Mouse (Mus musculus) hematopoietic stem cell, adult 5-6 weeks (primary cell): ENCODE results near the gene Csrnp3. TPM values are rescaled to one million over a fixed set of nuclear protein-coding genes. Genes with fewer than 3 reads are reported as not detected.
A peak's percentile ranks its signal among the peaks of the same experiment; 100 is the strongest.

Experiments
- ATAC-seq, 2 experiments: fragments of 125-278 bp in 1 of 2; replicated peaks in 1 of 2; 2 replicates each; pipeline ENCODE4 v1.8.0; 2016 to 2017; ENCODE audit warnings: inconsistent platforms in 2 of 2, mild to moderate bottlenecking in 2 of 2, moderate number of reproducible peaks in 2 of 2, low read depth in 1 of 2, moderate TSS enrichment in 1 of 2; ENCODE audit not compliant: low FRiP score in 2 of 2, poor library complexity in 2 of 2, severe bottlenecking in 2 of 2, insufficient read depth in 1 of 2, low TSS enrichment in 1 of 2
- total RNA-seq: library from RNA; stranded (forward); fragments of 172-1452, 232-1000 nt; gene quantifications from 2 replicates; pipeline ENCODE4 v1.2.3, GENCODE M21; 2017

Csrnp3 gene
- total RNA-seq, 1 experiment from 2014 or later: 0.89 TPM

DNA sequence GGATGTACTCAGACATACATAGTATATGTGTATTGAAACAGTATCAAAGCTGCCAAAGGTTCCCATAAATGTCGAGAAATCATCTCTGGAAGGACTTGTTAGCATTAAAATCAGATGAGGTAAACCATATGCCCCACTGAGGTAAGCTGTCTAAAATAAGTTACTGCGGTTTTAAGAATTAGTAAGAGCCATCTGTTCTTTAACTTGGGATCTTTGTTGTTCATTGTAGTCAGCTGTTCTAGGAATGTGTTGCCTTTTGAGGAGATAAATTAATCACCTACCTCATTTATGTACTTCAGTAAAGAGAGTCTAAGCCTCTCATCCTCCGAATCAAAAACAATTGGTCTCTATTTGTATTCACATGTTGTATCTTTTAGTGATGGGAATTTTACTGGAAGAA lies 83.7 kb downstream of the Csrnp3 start:
- no peak for ATAC-seq

- ATAC-seq: no peak
These were observed 84.4 kb downstream of the Csrnp3 start for GRCm38 (mm10) chr2:65929927-65930326.

GRCm38 (mm10) chr2:65931313-65931712 lies 85.7 kb downstream of the Csrnp3 start:
- ATAC-seq: no peak

DNA sequence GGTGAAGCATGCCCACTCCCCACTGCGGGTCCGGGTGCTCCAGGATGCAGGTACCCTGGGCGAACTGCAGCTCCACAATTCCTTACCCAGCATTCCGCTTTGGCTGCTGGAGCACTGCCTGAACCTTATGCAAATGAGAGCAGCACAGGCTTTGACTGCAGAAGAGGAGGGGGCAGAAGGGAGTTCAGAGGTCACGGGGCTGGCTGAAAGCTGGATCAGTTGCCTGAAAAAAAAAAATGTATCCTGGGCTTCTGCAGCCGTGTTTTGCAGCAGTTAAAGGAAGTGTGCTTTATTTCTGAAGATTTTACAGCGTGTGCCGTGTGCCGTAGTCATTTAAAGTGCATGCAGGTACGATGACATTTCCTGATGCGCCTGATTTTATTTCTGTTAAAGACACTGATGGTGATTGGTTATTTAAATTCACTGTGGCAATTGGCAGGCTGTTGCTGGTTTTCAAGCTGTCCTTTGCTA lies 86.3 kb downstream of the Csrnp3 start:
- ATAC-seq: peak; percentile 49 to 62

GRCm38 (mm10) chr2:65934099-65934498 lies 88.5 kb downstream of the Csrnp3 start:
- ATAC-seq: no peak

GRCm38 (mm10) chr2:65938900-65939299 lies 93.3 kb downstream of the Csrnp3 start:
- ATAC-seq: no peak

GRCm38 (mm10) chr2:65940351-65940750 lies 94.8 kb downstream of the Csrnp3 start:
- ATAC-seq: no peak

DNA sequence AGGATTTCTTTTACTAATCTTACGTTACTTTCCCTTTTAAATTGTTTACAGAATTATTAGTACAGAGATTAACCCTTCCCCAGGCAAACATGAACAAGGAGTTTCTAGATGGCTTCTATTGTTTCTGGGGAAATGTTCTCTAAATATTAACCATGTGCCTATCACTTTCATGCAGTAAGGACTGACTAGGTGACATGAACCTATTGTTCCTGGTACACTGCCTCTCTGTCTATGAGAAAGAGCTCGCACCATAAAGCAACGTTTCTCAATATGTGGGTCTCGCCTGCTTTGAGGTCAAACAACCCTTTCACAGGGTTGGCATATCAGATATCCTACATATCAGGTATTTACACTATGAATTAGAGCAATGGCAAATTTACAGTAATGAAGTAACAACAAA lies 96.8 kb downstream of the Csrnp3 start:
- no peak for ATAC-seq

- ATAC-seq: no peak
These were observed 103.2 kb downstream of the Csrnp3 start for GRCm38 (mm10) chr2:65948808-65949207.

GRCm38 (mm10) chr2:65953726-65954340 lies 108.3 kb downstream of the Csrnp3 start:
- ATAC-seq: no peak

DNA sequence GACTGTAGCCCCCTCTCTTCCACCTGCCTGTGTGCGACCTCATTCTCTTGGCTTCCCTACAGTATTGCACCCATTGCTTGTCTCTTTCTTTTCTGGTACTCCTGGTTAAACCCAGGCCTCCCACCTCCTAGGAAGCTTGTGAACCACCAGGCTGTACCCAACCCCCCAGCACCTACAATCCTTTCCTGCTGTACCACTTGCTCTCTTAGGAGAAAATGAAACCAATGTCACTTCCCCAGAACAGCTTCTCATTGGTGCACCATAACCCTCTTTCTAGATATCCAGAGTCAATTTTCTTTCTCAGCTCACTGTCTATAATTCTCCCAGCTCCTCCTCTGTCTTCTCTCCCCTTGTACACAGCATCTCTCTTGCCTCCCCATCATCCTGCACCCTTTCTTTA lies 110.2 kb downstream of the Csrnp3 start:
- ATAC-seq: peak; percentile 53 to 58; a peak in 2 of 4 replicates

DNA sequence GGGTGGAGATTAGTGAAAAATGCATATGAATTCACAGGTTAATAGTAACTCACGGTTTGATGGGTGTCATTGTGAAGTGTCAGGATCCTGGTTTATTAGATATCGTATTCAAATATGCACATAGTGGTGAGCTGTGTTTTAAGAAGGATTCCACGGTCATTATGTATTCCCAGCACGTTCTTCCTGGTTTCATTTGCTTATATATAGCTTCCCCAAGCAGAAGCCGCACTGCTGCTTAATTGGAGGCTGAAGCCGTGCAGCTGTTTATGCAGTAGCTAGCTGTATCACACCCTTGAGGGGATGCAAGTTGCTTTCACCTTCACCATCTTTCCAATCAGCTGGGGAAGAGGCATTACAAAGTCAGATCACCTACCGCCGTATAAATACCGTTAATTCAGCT lies 111.2 kb downstream of the Csrnp3 start:
- ATAC-seq: no peak

DNA sequence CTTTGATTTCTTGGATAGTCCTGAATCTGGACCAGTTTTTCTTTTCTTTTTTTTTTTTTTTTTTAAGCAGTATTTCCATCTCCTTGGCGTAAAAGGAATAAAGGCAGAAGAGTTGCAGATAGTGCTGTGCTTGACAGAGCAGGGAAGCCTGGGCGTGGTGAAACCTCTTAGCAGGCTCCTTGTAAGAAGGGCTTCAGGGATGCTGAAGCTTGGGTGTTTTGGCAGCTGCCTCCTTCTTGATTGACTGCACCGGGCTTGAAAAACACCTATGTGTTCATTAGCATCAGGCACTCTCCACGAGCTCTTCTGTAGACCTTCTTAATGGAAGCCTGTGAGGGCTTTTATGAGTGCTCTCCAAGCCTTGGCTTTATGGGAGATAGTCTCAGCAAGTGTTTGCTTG lies 117.9 kb downstream of the Csrnp3 start:
- no peak for ATAC-seq

DNA sequence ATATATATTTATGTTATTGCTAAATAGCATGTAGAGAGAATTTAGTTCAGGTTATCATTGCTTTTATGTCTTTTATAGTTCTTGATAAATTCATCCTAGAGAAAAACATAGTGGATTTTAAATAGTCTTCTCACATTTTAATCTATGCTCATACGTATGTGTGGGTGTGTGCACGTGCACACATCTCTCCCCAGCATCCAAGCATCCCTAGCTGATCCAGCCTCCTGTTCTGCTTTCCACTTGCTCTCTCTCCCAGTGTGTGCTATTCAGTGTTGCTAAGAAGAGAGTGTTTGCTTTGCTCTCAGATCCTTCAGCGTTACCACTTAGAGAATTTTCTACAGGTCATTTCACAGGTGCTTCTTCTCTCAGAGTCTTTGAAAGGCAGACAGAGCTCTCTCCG lies 123.2 kb downstream of the Csrnp3 start:
- no peak for ATAC-seq

DNA sequence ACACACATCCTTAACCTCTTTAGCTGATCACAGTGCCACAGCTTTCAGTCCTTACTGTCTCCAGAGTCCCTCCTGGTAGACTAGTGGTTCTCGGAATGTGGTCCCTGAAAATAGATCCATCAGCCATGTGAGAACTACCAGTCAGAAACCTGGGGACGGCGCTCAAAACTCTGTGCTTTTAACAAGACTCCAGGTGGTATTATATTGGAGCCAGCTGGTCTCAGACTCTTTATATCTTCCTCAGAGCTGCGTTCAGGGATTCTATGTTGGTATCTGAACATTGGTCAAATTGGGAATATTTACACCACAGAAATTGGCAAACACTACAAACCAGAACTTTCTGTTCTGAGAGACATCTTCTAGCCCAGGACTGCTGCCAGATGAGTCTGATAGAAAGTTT lies 128.3 kb downstream of the Csrnp3 start:
- no peak for ATAC-seq

DNA sequence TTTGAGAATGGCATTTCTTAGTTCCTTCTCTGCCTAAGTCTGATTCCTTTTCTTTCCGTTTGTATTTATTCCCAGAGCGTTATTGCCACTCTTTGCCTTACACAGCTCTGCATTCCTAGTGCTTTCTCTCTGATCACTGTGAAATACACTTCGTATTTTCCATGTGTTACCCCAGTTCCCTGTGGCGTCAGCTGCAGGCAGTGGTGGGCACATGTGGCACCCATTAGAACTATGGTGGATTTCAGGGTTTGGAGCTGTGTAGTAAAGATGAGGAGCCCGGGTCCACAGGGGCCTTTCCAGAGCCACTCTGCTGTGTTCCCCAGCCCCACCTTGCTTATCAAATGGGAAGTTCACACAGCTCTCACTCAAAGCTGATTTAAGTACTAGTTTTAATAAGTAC lies 129.8 kb downstream of the Csrnp3 start:
- no peak for ATAC-seq

DNA sequence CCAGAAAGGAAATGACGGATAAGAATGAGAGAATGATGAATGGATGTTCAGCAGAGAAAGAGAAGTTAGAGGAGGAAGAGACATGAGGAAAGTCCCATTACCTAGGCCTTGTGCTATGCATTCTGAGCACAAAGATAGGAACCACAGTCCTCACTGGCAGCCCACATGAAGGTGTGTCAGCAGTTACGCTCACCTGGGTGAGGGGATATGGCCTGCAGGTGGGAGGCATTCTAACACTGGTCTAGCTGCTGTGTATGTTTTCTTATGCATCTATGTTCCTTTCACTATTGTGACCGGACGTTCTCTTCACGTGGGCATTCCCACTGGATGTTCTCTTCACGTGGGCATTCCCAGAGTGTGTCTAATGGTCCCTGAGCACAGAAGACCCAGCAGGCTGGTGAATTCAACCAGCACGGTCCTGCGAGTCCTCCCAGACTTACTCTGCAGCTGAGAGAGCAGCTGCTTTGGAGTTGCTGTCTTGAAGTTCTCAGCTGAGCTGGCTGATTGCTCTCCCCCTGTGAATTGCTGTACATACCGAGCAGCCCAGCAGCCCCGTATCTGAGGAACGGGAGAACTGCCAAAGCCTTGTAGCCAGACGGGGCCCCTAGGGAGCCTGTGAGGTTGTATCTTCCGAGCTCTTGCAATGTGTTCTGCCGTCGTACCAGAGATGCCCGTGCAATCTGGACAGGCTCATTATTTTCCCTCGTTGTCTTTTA lies 133.9 kb downstream of the Csrnp3 start:
- no peak for ATAC-seq

DNA sequence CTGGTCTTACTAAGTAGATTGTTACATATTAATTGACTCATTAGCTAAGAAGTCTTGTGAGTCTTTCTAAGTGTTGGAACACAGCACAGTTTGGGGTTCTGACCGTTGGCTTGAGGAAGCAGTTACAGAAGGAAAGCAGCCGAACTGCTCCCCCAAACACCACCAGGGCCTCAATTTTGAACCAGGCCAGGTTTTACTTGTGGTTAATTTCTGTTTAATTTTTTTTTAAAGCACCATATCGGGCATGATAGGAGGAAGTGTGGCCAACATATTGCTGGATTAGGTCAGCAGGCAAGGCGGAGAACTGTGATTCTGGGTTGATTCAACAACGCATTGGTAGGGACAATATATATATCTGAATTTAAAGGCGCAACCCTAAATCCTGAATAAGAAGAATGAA lies 135.9 kb downstream of the Csrnp3 start:
- peak; percentile 57 to 77 for ATAC-seq

GRCm38 (mm10) chr2:65981965-65982364 lies 136.4 kb downstream of the Csrnp3 start:
- ATAC-seq: peak in 1 of 2 experiments; percentile 25; a peak in 1 of 4 replicates
